Mouse (Mus musculus) heart, adult 2 months (tissue): ENCODE results near the gene Tcta. TPM values are rescaled to one million over a fixed set of nuclear protein-coding genes. Genes with fewer than 3 reads are reported as not detected.

Source experiments
- DNase-seq, 2 experiments: peaks; one replicate each; pipeline ENCODE4 v3.0.0; 2021
- H3K27ac ChIP-seq: fragments of 200-600 bp; 2 replicates; pipeline ENCODE4 v1.8.1; 2022
- H3K27me3 ChIP-seq: fragments of 200-500 bp; 2 replicates; pipeline ENCODE4 v1.6.1; 2012; ENCODE audit warnings: mild to moderate bottlenecking, low read length, inconsistent platforms, mixed read lengths; ENCODE audit not compliant: control insufficient read depth, insufficient read depth
- H3K36me3 ChIP-seq: fragments of 200-500 bp; 2 replicates; pipeline ENCODE4 v1.6.1; 2012; ENCODE audit warnings: low read length, inconsistent platforms; ENCODE audit not compliant: control insufficient read depth, insufficient read depth
- H3K4me1 ChIP-seq: fragments of 200-500 bp; 2 replicates; pipeline ENCODE4 v1.6.1; 2011; ENCODE audit warnings: low read length; ENCODE audit not compliant: control insufficient read depth, insufficient read depth
- H3K4me3 ChIP-seq: fragments of 200-600 bp; 2 replicates; pipeline ENCODE4 v1.8.1; 2022
- H3K79me2 ChIP-seq: fragments of 200-500 bp; replicated peaks from 2 replicates; pipeline ENCODE4 v1.6.1; 2012; ENCODE audit warnings: mild to moderate bottlenecking, inconsistent platforms, low read length, moderate library complexity, mixed read lengths; ENCODE audit not compliant: control insufficient read depth, insufficient read depth
- H3K9ac ChIP-seq: fragments of 200-500 bp; 2 replicates; pipeline ENCODE4 v1.6.1; 2012; ENCODE audit warnings: low read depth, mild to moderate bottlenecking, control low read depth, inconsistent platforms, low read length, mixed read lengths
- CTCF ChIP-seq: fragments of 200-600 bp; IDR thresholded peaks from 2 replicates; pipeline ENCODE4 v1.8.1; 2022; ENCODE audit warnings: antibody characterized with exemption, mild to moderate bottlenecking, moderate library complexity
- EP300 ChIP-seq: fragments of 200-500 bp; IDR thresholded peaks from 2 replicates; pipeline ENCODE4 v1.6.1; 2011; ENCODE audit warnings: low read depth, low read length, control low read depth; ENCODE audit not compliant: insufficient read depth
- POLR2A ChIP-seq: fragments of 200-500 bp; IDR thresholded peaks from 2 replicates; pipeline ENCODE4 v1.6.1; 2011; ENCODE audit warnings: mild to moderate bottlenecking, low read depth, low read length, control low read depth; ENCODE audit not compliant: insufficient read depth
- WGBS: fragments of 180-500 bp; shearing (Covaris S2); methylation state at CpG from one replicate; pipeline ENCODE4 v1.1.7; 2018; 5-methylcytosine and 5-hydroxymethylcytosine counted together
- intact Hi-C: fragments of 180-260 bp; cut with DNase I; formaldehyde crosslinking; loops from one replicate; pipeline ENCODE4 v1.15.1; 2025
- polyA plus RNA-seq: library from polyadenylated mRNA; depleted of rRNA; stranded (reverse); fragments of >200 nt; gene quantifications from 2 replicates; pipeline ENCODE4 v1.2.3, GENCODE M21; 2012
- total RNA-seq, 2 experiments: library from RNA; stranded (reverse); gene quantifications; 2 replicates each; pipeline ENCODE4 v1.2.3; 2021

Gene Tcta
- total and polyA plus RNA-seq, 3 experiments: 50.5 to 64.8 (median 52.8) TPM

GRCm38 (mm10) chr9:108264191-108264921, 41.6 kb downstream of the Tcta start:
- intact Hi-C loops: loop anchor here (5.0 kb wide), 2 partner anchors 42 to 62 kb away; no protein-coding TSS in a partner anchor
- H3K9ac ChIP-seq: peak overlapping the region; percentile 76
- H3K79me2 ChIP-seq: peaks cover 5% of the 10 kb centered on the region
- H3K27ac ChIP-seq: peak overlapping the region; percentile 96
- peaks cover 15% of the 10 kb centered on the region for H3K36me3 ChIP-seq
- 0 out of 2 replicates have a peak, but pooled peaks have one; percentile 14 for TF ChIP-seq EP300
- TF ChIP-seq CTCF: no peak
- peak; percentile 65 to 77 for DNase-seq
- peak overlapping the region; percentile 92 for H3K4me3 ChIP-seq
- 5% methylated on average over 10 of the region's 10 CpGs for WGBS
- H3K27me3 ChIP-seq: no peaks in the 10 kb centered on the region
- H3K4me1 ChIP-seq: peaks cover 18% of the 10 kb centered on the region

GRCm38 (mm10) chr9:108263690-108264190, 42.2 kb downstream of the Tcta start, which contains the start of gene Dag1:
Gene Dag1 (minus strand): TSS chr9:108263958.
- peaks cover 18% of the 10 kb centered on the region for H3K4me1 ChIP-seq
- no peaks in the 10 kb centered on the region for H3K27me3 ChIP-seq
- H3K27ac ChIP-seq: peak within 1 kb of the TSS; percentile 96
- peak; percentile 99 for DNase-seq
- peaks cover 7% of the 10 kb centered on the region for H3K79me2 ChIP-seq
- H3K4me3 ChIP-seq: peak within 1 kb of the TSS; percentile 92
- peaks cover 20% of the 10 kb centered on the region for H3K36me3 ChIP-seq
- TF ChIP-seq POLR2A: peak; percentile 90
- no peak for TF ChIP-seq CTCF
- TF ChIP-seq EP300: no peak
- WGBS: under 1% methylated on average over 71 of the region's 71 CpGs
- intact Hi-C loops: loop anchor here (2.0 to 5.0 kb wide), 3 partner anchors 17 to 61 kb away; no protein-coding TSS in a partner anchor
- peak within 1 kb of the TSS; percentile 96 for H3K9ac ChIP-seq

GRCm38 (mm10) chr9:108263131-108263681, 42.8 kb downstream of the Tcta start:
- no peak for DNase-seq
- no peak for TF ChIP-seq CTCF
- no peak for TF ChIP-seq POLR2A
- no peak for TF ChIP-seq EP300
- peaks cover 20% of the 10 kb centered on the region for H3K36me3 ChIP-seq
- peaks cover 20% of the 10 kb centered on the region for H3K4me1 ChIP-seq
- WGBS: under 1% methylated on average over 48 of the region's 62 CpGs
- H3K27ac ChIP-seq: peak overlapping the region; percentile 96
- H3K9ac ChIP-seq: peak overlapping the region; percentile 96
- peak overlapping the region; percentile 92 for H3K4me3 ChIP-seq
- no peaks in the 10 kb centered on the region for H3K27me3 ChIP-seq
- intact Hi-C loops: loop anchor here (2.0 to 5.0 kb wide), 3 partner anchors 18 to 61 kb away; no protein-coding TSS in a partner anchor
- peaks cover 8% of the 10 kb centered on the region for H3K79me2 ChIP-seq

DNA sequence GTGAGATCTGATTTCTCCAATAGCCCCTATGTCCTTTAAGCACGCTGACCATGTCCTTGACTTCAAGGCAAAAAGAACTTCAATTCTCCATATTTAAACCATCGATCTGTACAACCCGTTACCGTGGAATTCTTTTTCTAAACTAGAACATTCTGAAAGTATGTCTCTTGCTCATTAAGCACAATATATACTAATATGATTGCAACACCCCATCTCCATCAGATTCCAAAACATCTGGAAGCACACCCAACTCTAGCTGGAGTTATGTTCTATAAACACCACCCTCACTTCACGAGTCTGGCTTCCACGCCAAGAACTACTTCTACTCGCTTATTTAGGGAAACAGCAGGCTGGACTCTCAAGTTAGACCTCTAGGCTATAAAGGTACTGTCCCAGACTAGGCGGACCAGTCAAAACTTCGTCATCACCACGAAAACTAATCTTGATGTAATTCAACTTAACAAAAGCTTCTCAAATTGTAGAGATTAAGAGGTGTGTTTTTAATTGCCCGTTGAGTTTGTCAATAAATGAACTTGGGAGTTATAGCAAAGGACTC, 43.4 kb downstream of the Tcta start:
- peak overlapping the region; percentile 96 for H3K9ac ChIP-seq
- H3K4me3 ChIP-seq: peak overlapping the region; percentile 92
- H3K79me2 ChIP-seq: peaks cover 10% of the 10 kb centered on the region
- no peaks in the 10 kb centered on the region for H3K27me3 ChIP-seq
- 27% methylated on average over 11 of the region's 11 CpGs for WGBS
- TF ChIP-seq POLR2A (peak; percentile 66), CTCF (no peak)
- peak overlapping the region; percentile 96 for H3K27ac ChIP-seq
- peaks cover 20% of the 10 kb centered on the region for H3K36me3 ChIP-seq
- H3K4me1 ChIP-seq: peaks cover 19% of the 10 kb centered on the region
- DNase-seq: peak; percentile 31 to 54
- intact Hi-C loops: loop anchor here (2.0 to 5.0 kb wide), 3 partner anchors 18 to 60 kb away; no protein-coding TSS in a partner anchor

DNA sequence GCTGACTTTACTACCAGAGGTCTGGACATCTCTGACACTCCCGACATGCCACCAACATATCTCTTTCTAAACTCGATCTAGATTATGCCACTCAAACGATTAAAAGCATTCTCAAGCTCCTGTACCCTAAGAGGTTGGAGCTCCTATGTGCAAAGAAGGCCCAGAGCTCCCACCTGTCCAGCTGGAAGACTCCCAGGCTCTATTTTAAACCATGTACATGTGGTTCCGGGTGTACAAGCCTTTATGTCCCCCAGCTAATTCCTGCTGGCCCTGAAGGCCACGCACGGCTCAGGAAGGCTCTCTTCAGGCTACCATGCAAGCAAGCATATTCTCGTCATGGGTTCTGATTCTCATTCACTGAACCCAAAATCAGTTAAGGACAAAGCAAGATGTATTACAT, 44.1 kb downstream of the Tcta start:
- Histone ChIP-seq H3K9ac (peak overlapping the region; percentile 43), H3K27me3 (no peaks in the 10 kb centered on the region), H3K79me2 (peaks cover 11% of the 10 kb centered on the region), H3K27ac (peak overlapping the region; percentile 96), H3K4me1 (peaks cover 17% of the 10 kb centered on the region), H3K4me3 (peak overlapping the region; percentile 92), H3K36me3 (peaks cover 24% of the 10 kb centered on the region)
- 44% methylated on average over 7 of the region's 7 CpGs for WGBS
- DNase-seq: peak; percentile 30 to 39
- TF ChIP-seq EP300: 0 out of 2 replicates have a peak, but pooled peaks have one; percentile 22
- no peak for TF ChIP-seq CTCF
- peak; percentile 59; the same call in 1 of the 2 replicates for TF ChIP-seq POLR2A
- intact Hi-C loops: loop anchor here (2.0 to 5.0 kb wide), 3 partner anchors 19 to 60 kb away; no protein-coding TSS in a partner anchor
